Mouse (Mus musculus) layer of hippocampus, adult 18-20 months (tissue): ENCODE measurements around the gene Tmed3. TPM values are rescaled to one million over a fixed set of nuclear protein-coding genes. Genes with fewer than 3 reads are reported as not detected.

Source experiments
- DNase-seq, 2 experiments: peaks; one replicate each; pipeline ENCODE4 v3.0.0; 2022; ENCODE audit warnings: low spot score in 2 of 2
- long read RNA-seq: library from polyadenylated mRNA; stranded (forward); transcript quantifications from one replicate; pipeline ENCODE4 v2.0.0, GENCODE M21; 2021
- total RNA-seq, 2 experiments: library from RNA; stranded (reverse); gene quantifications; 2 replicates each; pipeline ENCODE4 v1.2.3; 2021

The Tmed3 gene
- total RNA-seq, result 10 to 100 TPM; 25.6 to 35.3 TPM
- long read RNA-seq, transcript Tmed3-201 (3 exons, 1,346 nt), result major isoform, 14 of 18 reads
- long read RNA-seq, partial matches to known transcripts, result 4 of 18 reads
- long read RNA-seq, other reads (novel, unspliced or antisense), result 0 of 18 reads

- DNase-seq, result peak; percentile 93 to 94
Measured at GRCm38 (mm10) chr9:89704265-89705196, at the start of gene Tmed3. Tmed3 (minus strand) TSS chr9:89705068.

GRCm38 (mm10) chr9:89740041-89740440 is 35.2 kb upstream of the Tmed3 start:
- no peak for DNase-seq

- DNase-seq, result peak in 1 of 2 experiments; percentile 10
Measured at GRCm38 (mm10) chr9:89738295-89738694, 33.4 kb upstream of the Tmed3 start, which contains the start of gene Ankrd34c. Ankrd34c (minus strand) TSS chr9:89738475.

- no peak for DNase-seq
Measured at GRCm38 (mm10) chr9:89737888-89738287, 33.0 kb upstream of the Tmed3 start.

- no peak for DNase-seq
Measured at GRCm38 (mm10) chr9:89736932-89737705, 32.3 kb upstream of the Tmed3 start.

GRCm38 (mm10) chr9:89706906-89707305 is 2.0 kb upstream of the Tmed3 start:
- DNase-seq, result peak in 1 of 2 experiments; percentile 37

- DNase-seq, result no peak
Measured at GRCm38 (mm10) chr9:89705197-89705533, 297 bp upstream of the Tmed3 start.

- DNase-seq, result no peak
Measured at GRCm38 (mm10) chr9:89700910-89701457, 3.9 kb downstream of the Tmed3 start.

GRCm38 (mm10) chr9:89695143-89695542 is 9.7 kb downstream of the Tmed3 start:
- DNase-seq, result no peak

GRCm38 (mm10) chr9:89693670-89694069 is 11.2 kb downstream of the Tmed3 start:
- DNase-seq, result no peak

- no peak for DNase-seq
Measured at GRCm38 (mm10) chr9:89689179-89689578, 15.7 kb downstream of the Tmed3 start.

- DNase-seq, result peak in 1 of 2 experiments; percentile 32
Measured at GRCm38 (mm10) chr9:89687503-89688226, 17.2 kb downstream of the Tmed3 start.

- no peak for DNase-seq
Measured at GRCm38 (mm10) chr9:89686262-89686661, 18.6 kb downstream of the Tmed3 start.

- DNase-seq, result peak in 1 of 2 experiments; percentile 14
Measured at GRCm38 (mm10) chr9:89678974-89679373, 25.9 kb downstream of the Tmed3 start.

- peak; percentile 50 to 83 for DNase-seq
Measured at GRCm38 (mm10) chr9:89674014-89674618, 30.8 kb downstream of the Tmed3 start.

GRCm38 (mm10) chr9:89673402-89673801 is 31.5 kb downstream of the Tmed3 start:
- no peak for DNase-seq

- DNase-seq, result peak; percentile 54 to 73
Measured at GRCm38 (mm10) chr9:89669878-89670277, 35.0 kb downstream of the Tmed3 start.

- DNase-seq, result no peak
Measured at GRCm38 (mm10) chr9:89667306-89667942, 37.4 kb downstream of the Tmed3 start.

GRCm38 (mm10) chr9:89650913-89651312 is 54.0 kb downstream of the Tmed3 start:
- DNase-seq, result no peak
